Mouse (Mus musculus): Measurements from ENCODE around the gene E330009J07Rik. TPM values are rescaled to one million over a fixed set of nuclear protein-coding genes. Genes with fewer than 3 reads are reported as not detected.

The E330009J07Rik gene
- polyA plus RNA-seq, 1 experiment from 2014 or later: 15.6 TPM

- no peaks in the 10 kb centered on the region for H3K9me3 ChIP-seq (ENCODE audit: control insufficient read depth, low read length)
- 0 out of 2 replicates have a peak, but pooled peaks cover 2% of the 10 kb centered on the region for H3K36me3 ChIP-seq (ENCODE audit: control insufficient read depth, insufficient read depth, low read length)
- no peak overlapping the region for H3K4me2 ChIP-seq (ENCODE audit: low read depth)
- H3K9ac ChIP-seq (ENCODE audit: low read length): no peak overlapping the region
- peak; percentile 95 for ATAC-seq (ENCODE audit: insufficient read depth, low FRiP score, low TSS enrichment)
- H3K27ac ChIP-seq (ENCODE audit: low read depth, low read length): no peak overlapping the region
- no peak overlapping the region for H3K4me3 ChIP-seq (ENCODE audit: low read depth, low read length)
- no peaks in the 10 kb centered on the region for H3K27me3 ChIP-seq (ENCODE audit: control insufficient read depth, insufficient read depth, low read length)
- 27% methylated on average over 3 of the region's 3 CpGs for WGBS
- no peaks in the 10 kb centered on the region for H3K4me1 ChIP-seq (ENCODE audit: control insufficient read depth, insufficient read depth, low read length)
- peak; percentile 74 for DNase-seq (ENCODE audit: low spot score)
These were observed 42.7 kb downstream of the E330009J07Rik start for GRCm38 (mm10) chr6:40393213-40393612.

GRCm38 (mm10) chr6:40390975-40391374, 45.0 kb downstream of the E330009J07Rik start:
- Histone ChIP-seq H3K27me3 (ENCODE audit: control insufficient read depth, insufficient read depth, low read length) (no peaks in the 10 kb centered on the region), H3K4me3 (ENCODE audit: low read depth, low read length) (no peak overlapping the region), H3K27ac (ENCODE audit: low read depth, low read length) (no peak overlapping the region), H3K4me2 (ENCODE audit: low read depth) (no peak overlapping the region), H3K9me3 (ENCODE audit: control insufficient read depth, low read length) (no peaks in the 10 kb centered on the region), H3K36me3 (ENCODE audit: control insufficient read depth, insufficient read depth, low read length) (no peaks in the 10 kb centered on the region), H3K4me1 (ENCODE audit: control insufficient read depth, insufficient read depth, low read length) (no peaks in the 10 kb centered on the region), H3K9ac (ENCODE audit: low read length) (no peak overlapping the region)
- DNase-seq (ENCODE audit: low spot score): no peak
- no peak for ATAC-seq (ENCODE audit: insufficient read depth, low FRiP score, low TSS enrichment)
- 88% methylated on average over 1 of the region's 1 CpGs for WGBS

GRCm38 (mm10) chr6:40388660-40389059, 47.3 kb downstream of the E330009J07Rik start:
- H3K9ac ChIP-seq (ENCODE audit: low read length): no peak overlapping the region
- H3K27me3 ChIP-seq (ENCODE audit: control insufficient read depth, insufficient read depth, low read length): no peaks in the 10 kb centered on the region
- WGBS: 91% methylated on average over 4 of the region's 4 CpGs
- H3K36me3 ChIP-seq (ENCODE audit: control insufficient read depth, insufficient read depth, low read length): no peaks in the 10 kb centered on the region
- ATAC-seq (ENCODE audit: insufficient read depth, low FRiP score, low TSS enrichment) (no peak), DNase-seq (ENCODE audit: low spot score) (no peak)
- H3K4me2 ChIP-seq (ENCODE audit: low read depth): no peak overlapping the region
- H3K4me1 ChIP-seq (ENCODE audit: control insufficient read depth, insufficient read depth, low read length): no peaks in the 10 kb centered on the region
- H3K9me3 ChIP-seq (ENCODE audit: control insufficient read depth, low read length): no peaks in the 10 kb centered on the region
- H3K27ac ChIP-seq (ENCODE audit: low read depth, low read length): no peak overlapping the region
- no peak overlapping the region for H3K4me3 ChIP-seq (ENCODE audit: low read depth, low read length)

GRCm38 (mm10) chr6:40385682-40386081, 50.3 kb downstream of the E330009J07Rik start:
- Histone ChIP-seq H3K27me3 (ENCODE audit: control insufficient read depth, insufficient read depth, low read length) (no peaks in the 10 kb centered on the region), H3K4me3 (ENCODE audit: low read depth, low read length) (no peak overlapping the region), H3K9me3 (ENCODE audit: control insufficient read depth, low read length) (no peaks in the 10 kb centered on the region), H3K27ac (ENCODE audit: low read depth, low read length) (no peak overlapping the region), H3K4me1 (ENCODE audit: control insufficient read depth, insufficient read depth, low read length) (no peaks in the 10 kb centered on the region), H3K4me2 (ENCODE audit: low read depth) (no peak overlapping the region), H3K36me3 (ENCODE audit: control insufficient read depth, insufficient read depth, low read length) (no peaks in the 10 kb centered on the region), H3K9ac (ENCODE audit: low read length) (no peak overlapping the region)
- WGBS: 66% methylated on average over 3 of the region's 3 CpGs
- DNase-seq (ENCODE audit: low spot score): no peak
- ATAC-seq (ENCODE audit: insufficient read depth, low FRiP score, low TSS enrichment): no peak

- no peak for DNase-seq (ENCODE audit: low spot score)
- Histone ChIP-seq H3K4me1 (ENCODE audit: control insufficient read depth, insufficient read depth, low read length) (no peaks in the 10 kb centered on the region), H3K4me2 (ENCODE audit: low read depth) (no peak overlapping the region), H3K36me3 (ENCODE audit: control insufficient read depth, insufficient read depth, low read length) (no peaks in the 10 kb centered on the region), H3K9ac (ENCODE audit: low read length) (no peak overlapping the region), H3K4me3 (ENCODE audit: low read depth, low read length) (no peak overlapping the region), H3K9me3 (ENCODE audit: control insufficient read depth, low read length) (no peaks in the 10 kb centered on the region), H3K27ac (ENCODE audit: low read depth, low read length) (no peak overlapping the region), H3K27me3 (ENCODE audit: control insufficient read depth, insufficient read depth, low read length) (no peaks in the 10 kb centered on the region)
- 89% methylated on average over 4 of the region's 4 CpGs for WGBS
- no peak for ATAC-seq (ENCODE audit: insufficient read depth, low FRiP score, low TSS enrichment)
These were observed 54.0 kb downstream of the E330009J07Rik start for GRCm38 (mm10) chr6:40381908-40382307.

- no peaks in the 10 kb centered on the region for H3K4me1 ChIP-seq (ENCODE audit: control insufficient read depth, insufficient read depth, low read length)
- H3K9ac ChIP-seq (ENCODE audit: low read length): no peak overlapping the region
- no peaks in the 10 kb centered on the region for H3K36me3 ChIP-seq (ENCODE audit: control insufficient read depth, insufficient read depth, low read length)
- no peaks in the 10 kb centered on the region for H3K9me3 ChIP-seq (ENCODE audit: control insufficient read depth, low read length)
- no peak overlapping the region for H3K4me2 ChIP-seq (ENCODE audit: low read depth)
- DNase-seq (ENCODE audit: low spot score) (no peak), ATAC-seq (ENCODE audit: insufficient read depth, low FRiP score, low TSS enrichment) (no peak)
- H3K4me3 ChIP-seq (ENCODE audit: low read depth, low read length): no peak overlapping the region
- H3K27me3 ChIP-seq (ENCODE audit: control insufficient read depth, insufficient read depth, low read length): no peaks in the 10 kb centered on the region
- 96% methylated on average over 3 of the region's 3 CpGs for WGBS
- no peak overlapping the region for H3K27ac ChIP-seq (ENCODE audit: low read depth, low read length)
These were observed 55.8 kb downstream of the E330009J07Rik start for GRCm38 (mm10) chr6:40380181-40380580.

- no peak for ATAC-seq (ENCODE audit: insufficient read depth, low FRiP score, low TSS enrichment)
- no peak overlapping the region for H3K4me3 ChIP-seq (ENCODE audit: low read depth, low read length)
- H3K4me2 ChIP-seq (ENCODE audit: low read depth): no peak overlapping the region
- no peaks in the 10 kb centered on the region for H3K4me1 ChIP-seq (ENCODE audit: control insufficient read depth, insufficient read depth, low read length)
- 93% methylated on average over 6 of the region's 6 CpGs for WGBS
- no peak overlapping the region for H3K27ac ChIP-seq (ENCODE audit: low read depth, low read length)
- H3K36me3 ChIP-seq (ENCODE audit: control insufficient read depth, insufficient read depth, low read length): no peaks in the 10 kb centered on the region
- no peak overlapping the region for H3K9ac ChIP-seq (ENCODE audit: low read length)
- no peaks in the 10 kb centered on the region for H3K9me3 ChIP-seq (ENCODE audit: control insufficient read depth, low read length)
- no peaks in the 10 kb centered on the region for H3K27me3 ChIP-seq (ENCODE audit: control insufficient read depth, insufficient read depth, low read length)
- DNase-seq (ENCODE audit: low spot score): no peak
These were observed 64.9 kb downstream of the E330009J07Rik start for GRCm38 (mm10) chr6:40371031-40371430.

GRCm38 (mm10) chr6:40353360-40353759, 82.6 kb downstream of the E330009J07Rik start:
- no peaks in the 10 kb centered on the region for H3K27me3 ChIP-seq (ENCODE audit: control insufficient read depth, insufficient read depth, low read length)
- ATAC-seq (ENCODE audit: insufficient read depth, low FRiP score, low TSS enrichment) (no peak), DNase-seq (ENCODE audit: low spot score) (no peak)
- H3K4me1 ChIP-seq (ENCODE audit: control insufficient read depth, insufficient read depth, low read length): no peaks in the 10 kb centered on the region
- H3K4me2 ChIP-seq (ENCODE audit: low read depth): no peak overlapping the region
- H3K27ac ChIP-seq (ENCODE audit: low read depth, low read length): no peak overlapping the region
- H3K4me3 ChIP-seq (ENCODE audit: low read depth, low read length): no peak overlapping the region
- no peaks in the 10 kb centered on the region; the same call in 1 of the 2 replicates for H3K36me3 ChIP-seq (ENCODE audit: control insufficient read depth, insufficient read depth, low read length)
- H3K9me3 ChIP-seq (ENCODE audit: control insufficient read depth, low read length): no peaks in the 10 kb centered on the region
- H3K9ac ChIP-seq (ENCODE audit: low read length): no peak overlapping the region
- WGBS: 96% methylated on average over 7 of the region's 7 CpGs

Data from neural tube, embryonic 11.5 days (tissue).